8 mouse cellular contexts compared by ENCODE assay signal in the genomic region with DNA sequence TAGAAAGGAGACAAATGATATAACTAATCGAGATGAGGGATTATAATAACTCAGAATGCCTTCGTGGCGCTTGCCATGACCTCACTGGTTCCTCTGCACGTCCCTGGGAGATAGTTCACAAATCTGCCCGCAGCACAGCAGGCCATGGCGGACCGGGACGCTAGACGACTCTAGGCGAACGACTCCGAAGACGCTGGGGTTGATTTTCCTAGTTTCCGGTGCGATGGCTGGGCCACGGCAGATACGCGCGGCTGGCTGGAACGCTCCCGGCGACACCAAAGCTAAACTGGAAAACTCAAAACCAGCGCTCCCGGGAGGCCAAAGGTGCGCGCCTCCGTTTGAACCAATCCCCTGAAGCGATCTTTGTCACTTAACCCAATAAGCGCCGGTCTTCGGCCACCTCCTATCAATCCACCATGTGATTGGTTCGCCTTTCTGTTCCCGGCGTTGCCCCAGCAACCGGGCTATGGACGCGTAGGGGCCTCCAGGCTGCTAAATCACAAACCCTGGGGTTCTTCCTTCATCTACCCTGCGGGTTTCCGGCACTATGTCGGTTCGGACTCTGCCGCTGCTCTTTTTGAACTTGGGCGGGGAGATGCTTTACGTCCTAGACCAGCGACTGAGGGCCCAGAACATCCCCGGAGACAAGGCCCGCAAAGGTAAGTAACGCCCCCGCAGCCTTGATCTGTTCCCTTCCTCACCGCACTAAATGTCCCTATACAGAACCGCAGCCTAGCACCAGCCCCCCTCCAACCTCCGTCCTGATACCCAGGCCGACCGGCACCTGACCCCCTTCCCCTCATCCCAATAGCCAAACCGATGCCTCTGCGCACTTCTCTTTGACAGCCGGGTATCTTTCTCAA. TPM values are rescaled to one million over a fixed set of nuclear protein-coding genes. Genes with fewer than 3 reads are reported as not detected.
DNase-seq lines count a peak whose midpoint lies in the region; ATAC-seq lines count a peak whose summit lies in the region.

TSS of gene Oscp1 (plus strand) at position 432 of the 863 bp plus-strand sequence.

- H3K4me1 ChIP-seq in hindbrain, embryonic 11.5 days (replicated peaks; ENCODE audit: control insufficient read depth, insufficient read depth, low read length), result no peaks in the 10 kb centered on the region; the same call in 1 of the 2 replicates

- peak; percentile 93 for ATAC-seq in frontal cortex, adult (ENCODE audit: low TSS enrichment)
- peak; percentile 97 for ATAC-seq in hindbrain, embryonic 11.5 days (ENCODE audit: low FRiP score)

- H3K27me3 ChIP-seq in hindbrain, embryonic 11.5 days (ENCODE audit: control insufficient read depth, insufficient read depth, low read length), result no peaks in the 10 kb centered on the region

- H3K4me2 ChIP-seq in hindbrain, embryonic 11.5 days (replicated peaks; ENCODE audit: low read depth, low read length), result peak within 1 kb of the TSS; percentile 75

- peak; percentile 84 for DNase-seq in MEL-GATA-1-ER (ENCODE audit: extremely low read depth, low read depth)
- DNase-seq in cerebellum, adult 8-10 months, result peak; percentile 84
- DNase-seq in hindbrain, embryonic 11.5 days (ENCODE audit: low spot score), result peak; percentile 97
- DNase-seq in layer of hippocampus, postnatal 10 days (ENCODE audit: low spot score in 2 of 2), result peak; percentile 90 to 92
- peak; percentile 96 for DNase-seq in lung, postnatal 10 days
- peak; percentile 86 for DNase-seq in ovary, postnatal 36 days (ENCODE audit: low spot score)
- DNase-seq in thymus, postnatal 25 days, result peak; percentile 90

- H3K27ac ChIP-seq in hindbrain, embryonic 11.5 days (ENCODE audit: low read depth, low read length), result 0 out of 2 replicates have a peak within 1 kb of the TSS, but pooled peaks have one; percentile 10

- WGBS in hindbrain, embryonic 11.5 days, result under 1% methylated on average over 57 of the region's 57 CpGs

- H3K36me3 ChIP-seq in hindbrain, embryonic 11.5 days (ENCODE audit: control insufficient read depth, insufficient read depth, low read length), result 0 out of 2 replicates have a peak, but pooled peaks cover 3% of the 10 kb centered on the region

- peak within 1 kb of the TSS; percentile 74 for H3K4me3 ChIP-seq in hindbrain, embryonic 11.5 days (ENCODE audit: low read depth, low read length)

- H3K9ac ChIP-seq in hindbrain, embryonic 11.5 days (ENCODE audit: low read depth, low read length), result peak within 1 kb of the TSS; percentile 73

- H3K9me3 ChIP-seq in hindbrain, embryonic 11.5 days (ENCODE audit: control insufficient read depth, low read length), result no peaks in the 10 kb centered on the region

RNA-seq across cellular contexts. Expression of gene Oscp1, which starts in this region (rescaled TPM):
- 26.4 and 27.1 TPM in 2 replicates for polyA plus RNA-seq in hindbrain, embryonic 11.5 days (2014; fragmentation: Nextera tagmentation; extraction: Ambion mirVana)
- total RNA-seq in layer of hippocampus, postnatal 10 days (2021), result 10 to 100 TPM; 43.2 to 53.0 TPM

Comparison
In these comparisons a context has a peak if more than half of its experiments do, and no peak if none do; other contexts are left out.
1. Peak in every context shown above with its lines: DNase-seq, ATAC-seq, H3K4me3 ChIP-seq and H3K27ac ChIP-seq.